Mouse (Mus musculus): Measurements from ENCODE around the gene Rhbdf2.
"Not testable (repeated sequence)": the region's sequence is repeated elsewhere in the genome, so short reads cannot be mapped to it uniquely, and the experiment has no call there.

Rhbdf2 gene

GRCm38 (mm10) chr11:116626299-116627071, at the start of gene Rhbdf2:
Gene Rhbdf2 (minus strand): TSS chr11:116627019.
- no peak for DNase-seq (ENCODE audit: low read depth)

GRCm38 (mm10) chr11:116676175-116676976, 49.6 kb upstream of the Rhbdf2 start:
- no peak for DNase-seq (ENCODE audit: low read depth)

GRCm38 (mm10) chr11:116675429-116675828, 48.6 kb upstream of the Rhbdf2 start:
- DNase-seq (ENCODE audit: low read depth), result not testable (repeated sequence)

- no peak for DNase-seq (ENCODE audit: low read depth)
Measured at GRCm38 (mm10) chr11:116674616-116675379, 48.0 kb upstream of the Rhbdf2 start.

GRCm38 (mm10) chr11:116673410-116673809, 46.6 kb upstream of the Rhbdf2 start:
- DNase-seq (ENCODE audit: low read depth), result peak; percentile 35

- DNase-seq (ENCODE audit: low read depth), result peak; percentile 76
Measured at GRCm38 (mm10) chr11:116672595-116672994, 45.8 kb upstream of the Rhbdf2 start.

GRCm38 (mm10) chr11:116671845-116672434, 45.1 kb upstream of the Rhbdf2 start:
- DNase-seq (ENCODE audit: low read depth), result peak; percentile 28

GRCm38 (mm10) chr11:116671112-116671844, 44.5 kb upstream of the Rhbdf2 start:
- peak; percentile 100 for DNase-seq (ENCODE audit: low read depth)

- DNase-seq (ENCODE audit: low read depth), result no peak
Measured at GRCm38 (mm10) chr11:116670386-116670785, 43.6 kb upstream of the Rhbdf2 start.

GRCm38 (mm10) chr11:116669787-116670365, 43.1 kb upstream of the Rhbdf2 start:
- no peak for DNase-seq (ENCODE audit: low read depth)

- DNase-seq (ENCODE audit: low read depth), result no peak
Measured at GRCm38 (mm10) chr11:116669316-116669715, 42.5 kb upstream of the Rhbdf2 start.

GRCm38 (mm10) chr11:116668839-116669238, 42.0 kb upstream of the Rhbdf2 start:
- DNase-seq (ENCODE audit: low read depth), result no peak

- peak; percentile 73 for DNase-seq (ENCODE audit: low read depth)
Measured at GRCm38 (mm10) chr11:116668381-116668825, 41.6 kb upstream of the Rhbdf2 start.

GRCm38 (mm10) chr11:116667930-116668329, 41.1 kb upstream of the Rhbdf2 start:
- DNase-seq (ENCODE audit: low read depth), result no peak

- DNase-seq (ENCODE audit: low read depth), result peak; percentile 71
Measured at GRCm38 (mm10) chr11:116667012-116667411, 40.2 kb upstream of the Rhbdf2 start.

- no peak for DNase-seq (ENCODE audit: low read depth)
Measured at GRCm38 (mm10) chr11:116666566-116666965, 39.7 kb upstream of the Rhbdf2 start.

- no peak for DNase-seq (ENCODE audit: low read depth)
Measured at GRCm38 (mm10) chr11:116665289-116665688, 38.5 kb upstream of the Rhbdf2 start.

- no peak for DNase-seq (ENCODE audit: low read depth)
Measured at GRCm38 (mm10) chr11:116661948-116662377, 35.1 kb upstream of the Rhbdf2 start.

- no peak for DNase-seq (ENCODE audit: low read depth)
Measured at GRCm38 (mm10) chr11:116661291-116661947, 34.6 kb upstream of the Rhbdf2 start.

GRCm38 (mm10) chr11:116660181-116660580, 33.4 kb upstream of the Rhbdf2 start:
- DNase-seq (ENCODE audit: low read depth), result no peak

All from 416B (cell line).